Mouse (Mus musculus): ENCODE measurements at regions not wholly inside any gene's neighbourhood (a gene's known extent, or its start where the extent isn't known, plus 50 kb on each side); places are given as distances from the start of the nearest gene placed in this dataset.
A peak's percentile ranks its signal among the peaks of the same experiment; 100 is the strongest.

DNA sequence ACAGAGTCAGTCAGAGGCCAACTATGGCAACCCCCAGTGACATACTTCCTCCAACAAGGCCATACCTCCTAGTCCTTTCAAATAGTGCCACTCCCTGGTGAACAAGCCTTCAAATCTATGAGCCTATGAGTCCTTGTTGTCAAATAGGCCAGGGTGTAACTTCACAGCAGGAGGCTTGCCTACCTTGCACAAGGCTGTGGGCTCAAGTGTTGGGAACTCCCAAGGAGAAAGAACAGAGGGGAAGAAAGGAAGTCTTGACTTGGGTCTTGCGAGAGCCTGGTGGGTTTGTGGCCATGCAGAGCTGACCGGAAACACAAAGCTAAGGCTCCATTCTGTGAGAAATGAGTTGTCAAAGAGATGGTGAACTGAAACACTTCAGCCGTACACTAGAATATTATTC is 154.6 kb upstream of the Spdye4c start:
- 0 out of 2 replicates have a peak, but pooled peaks cover 4% of the 10 kb centered on the region for H3K4me1 ChIP-seq (replicated peaks; ENCODE audit: insufficient read depth, low read length)
- no peak overlapping the region for H3K4me3 ChIP-seq (replicated peaks; ENCODE audit: low read depth, low read length)
- no peak overlapping the region for H3K4me2 ChIP-seq (ENCODE audit: low read length)
- no peak overlapping the region for H3K9ac ChIP-seq (ENCODE audit: low read depth, low read length)
- H3K9me3 ChIP-seq (replicated peaks; ENCODE audit: low read length): no peaks in the 10 kb centered on the region
- DNase-seq (ENCODE audit: low spot score) (no peak), ATAC-seq (replicated peaks; ENCODE audit: low FRiP score, low read depth) (no peak)
- no peak overlapping the region for H3K27ac ChIP-seq
- 97% methylated on average over 3 of the region's 3 CpGs for WGBS
- no peak for TF ChIP-seq CTCF (IDR thresholded peaks at IDR 0.05; ENCODE audit: low read depth)
- H3K36me3 ChIP-seq (ENCODE audit: insufficient read depth, low read length): no peaks in the 10 kb centered on the region
- no peaks in the 10 kb centered on the region for H3K27me3 ChIP-seq (ENCODE audit: insufficient read depth, low read length)

DNA sequence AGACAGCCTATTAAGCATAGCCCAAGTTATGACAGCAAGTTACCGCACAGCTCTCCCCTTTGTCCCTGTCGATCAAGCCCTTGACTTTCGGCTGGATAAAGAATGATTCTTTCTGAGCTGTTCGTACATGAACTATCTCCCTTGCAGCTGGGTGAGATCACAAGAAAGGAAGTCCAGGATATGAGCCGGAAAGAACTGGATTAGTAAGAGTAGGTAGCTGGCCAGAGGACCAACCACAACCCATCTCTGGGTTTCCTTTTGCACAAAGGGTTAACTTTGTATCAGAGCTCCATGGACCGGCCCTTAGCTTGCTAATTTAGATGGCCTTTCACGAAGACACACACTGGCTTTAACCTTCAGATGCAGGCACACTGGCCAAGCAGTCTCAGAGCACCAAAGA is 153.3 kb upstream of the Spdye4c start:
- H3K9ac ChIP-seq (ENCODE audit: low read depth, low read length): no peak overlapping the region
- DNase-seq (ENCODE audit: low spot score): no peak
- TF ChIP-seq CTCF (IDR thresholded peaks at IDR 0.05; ENCODE audit: low read depth): no peak
- no peaks in the 10 kb centered on the region for H3K36me3 ChIP-seq (ENCODE audit: insufficient read depth, low read length)
- ATAC-seq (replicated peaks; ENCODE audit: low FRiP score, low read depth): no peak
- 39% methylated on average over 7 of the region's 7 CpGs for WGBS
- H3K4me1 ChIP-seq (replicated peaks; ENCODE audit: insufficient read depth, low read length): 0 out of 2 replicates have a peak, but pooled peaks cover 4% of the 10 kb centered on the region
- no peaks in the 10 kb centered on the region for H3K9me3 ChIP-seq (replicated peaks; ENCODE audit: low read length)
- H3K4me3 ChIP-seq (replicated peaks; ENCODE audit: low read depth, low read length): no peak overlapping the region
- H3K27me3 ChIP-seq (ENCODE audit: insufficient read depth, low read length): no peaks in the 10 kb centered on the region
- no peak overlapping the region for H3K4me2 ChIP-seq (ENCODE audit: low read length)
- no peak overlapping the region for H3K27ac ChIP-seq

- WGBS: 40% methylated on average over 12 of the region's 12 CpGs
- TF ChIP-seq CTCF (IDR thresholded peaks at IDR 0.05; ENCODE audit: low read depth): no peak
- Histone ChIP-seq H3K36me3 (ENCODE audit: insufficient read depth, low read length) (no peaks in the 10 kb centered on the region), H3K4me3 (replicated peaks; ENCODE audit: low read depth, low read length) (no peak overlapping the region), H3K27ac (no peak overlapping the region), H3K9ac (ENCODE audit: low read depth, low read length) (no peak overlapping the region), H3K27me3 (ENCODE audit: insufficient read depth, low read length) (no peaks in the 10 kb centered on the region), H3K9me3 (replicated peaks; ENCODE audit: low read length) (no peaks in the 10 kb centered on the region), H3K4me1 (replicated peaks; ENCODE audit: insufficient read depth, low read length) (0 out of 2 replicates have a peak, but pooled peaks cover 4% of the 10 kb centered on the region), H3K4me2 (ENCODE audit: low read length) (no peak overlapping the region)
- DNase-seq (ENCODE audit: low spot score) (peak; percentile 61), ATAC-seq (replicated peaks; ENCODE audit: low FRiP score, low read depth) (no peak)
Measured at GRCm38 (mm10) chr2:128438161-128438822, 152.7 kb upstream of the Spdye4c start.

GRCm38 (mm10) chr2:128438897-128439296 is 152.1 kb upstream of the Spdye4c start:
- no peaks in the 10 kb centered on the region for H3K27me3 ChIP-seq (ENCODE audit: insufficient read depth, low read length)
- no peak for DNase-seq (ENCODE audit: low spot score)
- 64% methylated on average over 2 of the region's 2 CpGs for WGBS
- H3K4me1 ChIP-seq (replicated peaks; ENCODE audit: insufficient read depth, low read length): 0 out of 2 replicates have a peak, but pooled peaks cover 4% of the 10 kb centered on the region
- no peaks in the 10 kb centered on the region for H3K36me3 ChIP-seq (ENCODE audit: insufficient read depth, low read length)
- no peak for ATAC-seq (replicated peaks; ENCODE audit: low FRiP score, low read depth)
- H3K27ac ChIP-seq: no peak overlapping the region
- no peak overlapping the region for H3K4me3 ChIP-seq (replicated peaks; ENCODE audit: low read depth, low read length)
- no peak overlapping the region for H3K9ac ChIP-seq (ENCODE audit: low read depth, low read length)
- no peaks in the 10 kb centered on the region for H3K9me3 ChIP-seq (replicated peaks; ENCODE audit: low read length)
- no peak for TF ChIP-seq CTCF (IDR thresholded peaks at IDR 0.05; ENCODE audit: low read depth)
- no peak overlapping the region for H3K4me2 ChIP-seq (ENCODE audit: low read length)

GRCm38 (mm10) chr2:128444599-128445011 is 146.4 kb upstream of the Spdye4c start:
- no peaks in the 10 kb centered on the region for H3K36me3 ChIP-seq (ENCODE audit: insufficient read depth, low read length)
- H3K9me3 ChIP-seq (replicated peaks; ENCODE audit: low read length): no peaks in the 10 kb centered on the region
- H3K9ac ChIP-seq (ENCODE audit: low read depth, low read length): no peak overlapping the region
- ATAC-seq (replicated peaks; ENCODE audit: low FRiP score, low read depth): no peak
- H3K4me2 ChIP-seq (ENCODE audit: low read length): no peak overlapping the region
- no peaks in the 10 kb centered on the region for H3K4me1 ChIP-seq (replicated peaks; ENCODE audit: insufficient read depth, low read length)
- no peak overlapping the region for H3K27ac ChIP-seq
- H3K27me3 ChIP-seq (ENCODE audit: insufficient read depth, low read length): no peaks in the 10 kb centered on the region
- TF ChIP-seq CTCF (IDR thresholded peaks at IDR 0.05; ENCODE audit: low read depth): no peak
- H3K4me3 ChIP-seq (replicated peaks; ENCODE audit: low read depth, low read length): no peak overlapping the region
- no peak for DNase-seq (ENCODE audit: low spot score)
- WGBS: 52% methylated on average over 7 of the region's 7 CpGs

DNA sequence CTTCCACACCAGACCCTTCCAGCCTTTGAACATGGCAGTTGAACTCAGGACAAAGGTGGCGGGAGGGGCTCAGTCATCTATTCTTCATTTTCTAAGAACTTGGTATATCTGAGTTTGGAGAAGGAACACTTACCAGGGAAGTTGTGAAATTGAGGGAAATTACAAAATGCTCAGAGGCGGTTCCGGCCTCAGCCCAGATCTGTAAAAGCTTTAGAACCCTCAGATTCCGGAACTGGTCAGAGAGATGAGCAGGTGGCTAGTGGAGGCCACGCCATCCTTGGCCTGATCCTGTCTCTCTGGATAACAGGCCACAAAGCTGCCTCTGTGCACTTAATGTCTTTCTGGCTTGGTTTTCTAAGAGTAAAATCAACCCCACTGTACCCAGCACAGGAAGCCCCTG is 145.6 kb upstream of the Spdye4c start:
- DNase-seq (ENCODE audit: low spot score): no peak

GRCm38 (mm10) chr2:128449294-128449693 is 141.7 kb upstream of the Spdye4c start:
- DNase-seq (ENCODE audit: low spot score) (no peak), ATAC-seq (replicated peaks; ENCODE audit: low FRiP score, low read depth) (no peak)
- no peaks in the 10 kb centered on the region for H3K27me3 ChIP-seq (ENCODE audit: insufficient read depth, low read length)
- TF ChIP-seq CTCF (IDR thresholded peaks at IDR 0.05; ENCODE audit: low read depth): no peak
- no peaks in the 10 kb centered on the region for H3K4me1 ChIP-seq (replicated peaks; ENCODE audit: insufficient read depth, low read length)
- H3K9me3 ChIP-seq (replicated peaks; ENCODE audit: low read length): no peaks in the 10 kb centered on the region
- H3K27ac ChIP-seq: no peak overlapping the region
- H3K36me3 ChIP-seq (ENCODE audit: insufficient read depth, low read length): no peaks in the 10 kb centered on the region
- no peak overlapping the region for H3K4me2 ChIP-seq (ENCODE audit: low read length)
- WGBS: 69% methylated on average over 3 of the region's 3 CpGs
- H3K9ac ChIP-seq (ENCODE audit: low read depth, low read length): no peak overlapping the region
- no peak overlapping the region for H3K4me3 ChIP-seq (replicated peaks; ENCODE audit: low read depth, low read length)

More for the DNA sequence above, 145.6 kb upstream of the Spdye4c start:
- Histone ChIP-seq H3K27me3 (ENCODE audit: insufficient read depth, low read length) (no peaks in the 10 kb centered on the region), H3K4me2 (ENCODE audit: low read length) (no peak overlapping the region), H3K4me1 (replicated peaks; ENCODE audit: insufficient read depth, low read length) (no peaks in the 10 kb centered on the region), H3K9ac (ENCODE audit: low read depth, low read length) (no peak overlapping the region), H3K4me3 (replicated peaks; ENCODE audit: low read depth, low read length) (no peak overlapping the region), H3K27ac (no peak overlapping the region), H3K9me3 (replicated peaks; ENCODE audit: low read length) (no peaks in the 10 kb centered on the region), H3K36me3 (ENCODE audit: insufficient read depth, low read length) (no peaks in the 10 kb centered on the region)
- WGBS: 97% methylated on average over 5 of the region's 5 CpGs
- no peak for TF ChIP-seq CTCF (IDR thresholded peaks at IDR 0.05; ENCODE audit: low read depth)
- no peak for ATAC-seq (replicated peaks; ENCODE audit: low FRiP score, low read depth)

All from kidney, postnatal 0 days (tissue).